Comparison of ENCODE assay signal across 19 mouse cellular contexts in genomic region chrX:166393753-166394152, GRCm38 (mm10). TPM values are rescaled to one million over a fixed set of nuclear protein-coding genes. Genes with fewer than 3 reads are reported as not detected.
A peak's percentile ranks its signal among the peaks of the same experiment; 100 is the strongest.
DNase-seq lines count a peak whose midpoint lies in the region; ATAC-seq and TF ChIP-seq lines count a peak whose summit lies in the region.
"Had no signal": no experiment of that assay in that cellular context is flagged by ENCODE, and none has a peak within 500 bp of the region (broad histone marks: within the 10 kb centered on the region; RNA-seq: fewer than 3 reads in every experiment).

No protein-coding gene starts in this region.

- in situ Hi-C loops in ES-E14 (cut with MboI; ENCODE audit: low sequenced_read_pairs in 2 of 2, unreplicated experiment in 2 of 2) = no loop called here

- peak; percentile 42 for TF ChIP-seq CTCF in intestine, postnatal 0 days (IDR thresholded peaks at IDR 0.05; ENCODE audit: low read depth)
- no peak for TF ChIP-seq CTCF in lung, adult 2 months (IDR thresholded peaks at IDR 0.05; ENCODE audit: insufficient read depth, low read length)
- TF ChIP-seq CTCF in stomach, postnatal 0 days (IDR thresholded peaks at IDR 0.05; ENCODE audit: low read depth) = peak; percentile 42

- no peaks in the 10 kb centered on the region for H3K9me3 ChIP-seq in intestine, postnatal 0 days (ENCODE audit: control insufficient read depth)
- no peaks in the 10 kb centered on the region for H3K9me3 ChIP-seq in intestine, embryonic 16.5 days (ENCODE audit: control insufficient read depth, low read length)
- H3K9me3 ChIP-seq in ES-E14 (ENCODE audit: control insufficient read depth, insufficient read depth, low read depth, low read length) = no peaks in the 10 kb centered on the region
- H3K9me3 ChIP-seq in stomach, postnatal 0 days (ENCODE audit: control insufficient read depth, low read length) = no peaks in the 10 kb centered on the region
- H3K9me3 ChIP-seq: embryonic facial prominence, embryonic 12.5 days; forebrain, embryonic 10.5 days; hindbrain, embryonic 15.5 days; limb, embryonic 12.5 days; stomach, embryonic 15.5 days had no signal

- ATAC-seq in intestine, postnatal 0 days = no peak
- no peak for ATAC-seq in intestine, embryonic 16.5 days
- no peak for ATAC-seq in stomach, postnatal 0 days (ENCODE audit: low FRiP score, low TSS enrichment)

- WGBS in intestine, postnatal 0 days = 88% methylated on average over 1 of the region's 1 CpGs
- 95% methylated on average over 1 of the region's 1 CpGs for WGBS in intestine, embryonic 16.5 days
- WGBS in lung, adult 2 months = 81% methylated on average over 1 of the region's 1 CpGs
- WGBS in stomach, postnatal 0 days = 88% methylated on average over 1 of the region's 1 CpGs

- no peaks in the 10 kb centered on the region for H3K36me3 ChIP-seq in intestine, postnatal 0 days (ENCODE audit: control insufficient read depth, insufficient read depth)
- no peaks in the 10 kb centered on the region for H3K36me3 ChIP-seq in intestine, embryonic 16.5 days (ENCODE audit: control insufficient read depth, insufficient read depth, low read length)
- no peaks in the 10 kb centered on the region for H3K36me3 ChIP-seq in ES-E14 (ENCODE audit: control insufficient read depth, insufficient read depth, low read length, poor library complexity, severe bottlenecking)
- H3K36me3 ChIP-seq in stomach, postnatal 0 days (ENCODE audit: control insufficient read depth, insufficient read depth, low read length) = no peaks in the 10 kb centered on the region
- H3K36me3 ChIP-seq: embryonic facial prominence, embryonic 12.5 days; hindbrain, embryonic 15.5 days; limb, embryonic 12.5 days; stomach, embryonic 15.5 days had no signal

- no peaks in the 10 kb centered on the region for H3K4me1 ChIP-seq in intestine, postnatal 0 days (replicated peaks; ENCODE audit: control insufficient read depth, insufficient read depth, low read length)
- no peaks in the 10 kb centered on the region for H3K4me1 ChIP-seq in intestine, embryonic 16.5 days (ENCODE audit: control insufficient read depth, insufficient read depth, low read length)
- no peaks in the 10 kb centered on the region for H3K4me1 ChIP-seq in lung, adult 2 months (ENCODE audit: control insufficient read depth, insufficient read depth, low read length)
- no peaks in the 10 kb centered on the region for H3K4me1 ChIP-seq in ES-E14 (ENCODE audit: control insufficient read depth in 2 of 2, insufficient read depth in 2 of 2, low read length in 2 of 2, poor library complexity in 1 of 2)
- H3K4me1 ChIP-seq in stomach, postnatal 0 days (replicated peaks; ENCODE audit: control insufficient read depth, insufficient read depth) = no peaks in the 10 kb centered on the region
- H3K4me1 ChIP-seq: embryonic facial prominence, embryonic 12.5 days; forebrain, embryonic 10.5 days; hindbrain, embryonic 15.5 days; limb, embryonic 12.5 days; stomach, embryonic 15.5 days had no signal

- no peak overlapping the region for H3K4me3 ChIP-seq in intestine, postnatal 0 days (ENCODE audit: low read depth, low read length)
- H3K4me3 ChIP-seq in intestine, embryonic 16.5 days (ENCODE audit: low read length) = no peak overlapping the region
- H3K4me3 ChIP-seq in lung, adult 2 months (replicated peaks; ENCODE audit: extremely low read depth, low read depth, low read length) = no peak overlapping the region
- no peak overlapping the region for H3K4me3 ChIP-seq in ES-E14 (ENCODE audit: insufficient read depth in 1 of 2, low read depth in 1 of 2, low read length in 2 of 2, poor library complexity in 1 of 2, severe bottlenecking in 1 of 2)
- H3K4me3 ChIP-seq in stomach, postnatal 0 days (ENCODE audit: low read depth, low read length) = no peak overlapping the region
- H3K4me3 ChIP-seq: embryonic facial prominence, embryonic 12.5 days; forebrain, embryonic 10.5 days; hindbrain, embryonic 15.5 days; limb, embryonic 12.5 days; stomach, embryonic 15.5 days had no signal

- DNase-seq in lung, postnatal 36 days = peak; percentile 10
- DNase-seq in lung, adult 2 months = no peak
- DNase-seq in ES-E14 (ENCODE audit: low read depth, low spot score) = peak; percentile 9
- no peak for DNase-seq in stomach, postnatal 0 days (ENCODE audit: low spot score)
- no peak for DNase-seq in cerebellum, postnatal 14 days
- DNase-seq in spleen, postnatal 14 days (ENCODE audit: low spot score in 2 of 2) = no peak
- DNase-seq: cerebellum, postnatal 36 days; heart, adult 18-20 months; heart, postnatal 10 days; kidney, postnatal 10 days; layer of hippocampus, postnatal 36 days had no signal

- H3K27ac ChIP-seq in intestine, postnatal 0 days (ENCODE audit: low read depth, low read length) = no peak overlapping the region
- H3K27ac ChIP-seq in intestine, embryonic 16.5 days (ENCODE audit: low read length) = no peak overlapping the region
- no peak overlapping the region for H3K27ac ChIP-seq in ES-E14 (ENCODE audit: insufficient read depth, low read depth, low read length, poor library complexity, severe bottlenecking)
- H3K27ac ChIP-seq in stomach, postnatal 0 days (replicated peaks) = no peak overlapping the region
- H3K27ac ChIP-seq: embryonic facial prominence, embryonic 12.5 days; forebrain, embryonic 10.5 days; hindbrain, embryonic 15.5 days; limb, embryonic 12.5 days; stomach, embryonic 15.5 days had no signal

- no peaks in the 10 kb centered on the region for H3K27me3 ChIP-seq in intestine, postnatal 0 days (replicated peaks; ENCODE audit: control insufficient read depth, insufficient read depth, low read length)
- no peaks in the 10 kb centered on the region for H3K27me3 ChIP-seq in intestine, embryonic 16.5 days (replicated peaks; ENCODE audit: control insufficient read depth, insufficient read depth, low read length)
- H3K27me3 ChIP-seq in stomach, postnatal 0 days (ENCODE audit: control insufficient read depth, insufficient read depth, low read length) = no peaks in the 10 kb centered on the region
- H3K27me3 ChIP-seq: hindbrain, embryonic 15.5 days; stomach, embryonic 15.5 days had no signal

- H3K4me2 ChIP-seq in intestine, postnatal 0 days (replicated peaks; ENCODE audit: low read depth) = no peak overlapping the region
- H3K4me2 ChIP-seq in intestine, embryonic 16.5 days (ENCODE audit: low read depth, low read length) = no peak overlapping the region
- H3K4me2 ChIP-seq in stomach, postnatal 0 days (replicated peaks; ENCODE audit: low read depth) = no peak overlapping the region
- H3K4me2 ChIP-seq: embryonic facial prominence, embryonic 12.5 days; hindbrain, embryonic 15.5 days; limb, embryonic 12.5 days; midbrain, embryonic 11.5 days; stomach, embryonic 15.5 days had no signal

- TF ChIP-seq POLR2A in lung, adult 2 months (IDR thresholded peaks at IDR 0.05; ENCODE audit: borderline replicate concordance, extremely low read depth, low read depth, low read length) = no peak

- H3K9ac ChIP-seq in intestine, postnatal 0 days (ENCODE audit: low read depth, low read length) = no peak overlapping the region
- no peak overlapping the region for H3K9ac ChIP-seq in intestine, embryonic 16.5 days (ENCODE audit: low read depth, low read length)
- no peak overlapping the region for H3K9ac ChIP-seq in ES-E14 (ENCODE audit: insufficient read depth, low read depth, low read length, poor library complexity, severe bottlenecking)
- H3K9ac ChIP-seq in stomach, postnatal 0 days (ENCODE audit: low read length) = no peak overlapping the region
- H3K9ac ChIP-seq: embryonic facial prominence, embryonic 12.5 days; hindbrain, embryonic 15.5 days; limb, embryonic 12.5 days; stomach, embryonic 15.5 days had no signal

- no peak for TF ChIP-seq EP300 in stomach, postnatal 0 days (optimal IDR thresholded peaks at IDR 0.05)

TF ChIP-seq in ES-E14, 5 proteins besides CTCF, POLR2A, EP300 and RAD21:
- TF ChIP-seq HCFC1 (IDR thresholded peaks at IDR 0.05; ENCODE audit: borderline replicate concordance, insufficient read depth, low read length) (no peak), ZC3H11A (IDR thresholded peaks at IDR 0.05; ENCODE audit: borderline replicate concordance, low read depth, low read length) (no peak), ZNF384 (IDR thresholded peaks at IDR 0.05; ENCODE audit: low read depth, low read length) (no peak), MAFK (IDR thresholded peaks at IDR 0.05; ENCODE audit: insufficient read depth, low read depth, low read length) (no peak), CHD2 (IDR thresholded peaks at IDR 0.05; ENCODE audit: low read depth, low read length) (no peak)

RNA-seq across cellular contexts. Expression of gene Trappc2, which starts 46.6 kb away (rescaled TPM):
- polyA plus RNA-seq in intestine, postnatal 0 days (2015; fragmentation: Nextera tagmentation; extraction: Ambion mirVana) = 20.8 and 21.6 TPM in 2 replicates
- 20.5 and 21.2 TPM in 2 replicates for polyA plus RNA-seq in intestine, embryonic 16.5 days (2015; fragmentation: Nextera tagmentation; extraction: Ambion mirVana)
- 2.4 and 4.3 TPM in 2 replicates for polyA plus RNA-seq in lung, adult 2 months (2012; rRNA removed)
- total RNA-seq in ES-E14 (2012; rRNA removed) = 5.0 and 13.3 TPM in 2 replicates
- polyA plus RNA-seq in stomach, postnatal 0 days (2015; fragmentation: Nextera tagmentation; extraction: Ambion mirVana) = 28.3 and 28.5 TPM in 2 replicates

RNA-seq across cellular contexts. Expression of gene Ofd1, which starts 46.8 kb away (rescaled TPM):
- 3.9 and 4.3 TPM in 2 replicates for polyA plus RNA-seq in intestine, postnatal 0 days (2015; fragmentation: Nextera tagmentation; extraction: Ambion mirVana)
- 4.3 and 4.5 TPM in 2 replicates for polyA plus RNA-seq in intestine, embryonic 16.5 days (2015; fragmentation: Nextera tagmentation; extraction: Ambion mirVana)
- 1.2 and 1.8 TPM in 2 replicates for polyA plus RNA-seq in lung, adult 2 months (2012; rRNA removed)
- 8.0 and 10.7 TPM in 2 replicates for total RNA-seq in ES-E14 (2012; rRNA removed)
- polyA plus RNA-seq in stomach, postnatal 0 days (2015; fragmentation: Nextera tagmentation; extraction: Ambion mirVana) = 4.9 and 5.3 TPM in 2 replicates

Comparison
In these comparisons a context has a peak if more than half of its experiments do, and no peak if none do; other contexts are left out.
1. DNase-seq: peak in lung, postnatal 36 days (single experiment) and ES-E14 (single experiment); none in lung, adult 2 months (single experiment), stomach, postnatal 0 days (single experiment), cerebellum, postnatal 14 days (0 of 2) and spleen, postnatal 14 days (0 of 2).